Mouse (Mus musculus) olfactory bulb, adult 2 months (tissue): ENCODE results near the gene Fam216a.

Experiments
- CTCF ChIP-seq: fragments of 200-500 bp; IDR thresholded peaks from 2 replicates; pipeline ENCODE4 v1.5.1; 2012; ENCODE audit warnings: low read depth, mild to moderate bottlenecking, low read length, moderate library complexity; ENCODE audit not compliant: insufficient read depth
- POLR2A ChIP-seq: fragments of 200-500 bp; IDR thresholded peaks from 2 replicates; pipeline ENCODE4 v1.6.1; 2012; ENCODE audit warnings: mild to moderate bottlenecking, low read depth, low read length, moderate library complexity; ENCODE audit not compliant: insufficient read depth

DNA sequence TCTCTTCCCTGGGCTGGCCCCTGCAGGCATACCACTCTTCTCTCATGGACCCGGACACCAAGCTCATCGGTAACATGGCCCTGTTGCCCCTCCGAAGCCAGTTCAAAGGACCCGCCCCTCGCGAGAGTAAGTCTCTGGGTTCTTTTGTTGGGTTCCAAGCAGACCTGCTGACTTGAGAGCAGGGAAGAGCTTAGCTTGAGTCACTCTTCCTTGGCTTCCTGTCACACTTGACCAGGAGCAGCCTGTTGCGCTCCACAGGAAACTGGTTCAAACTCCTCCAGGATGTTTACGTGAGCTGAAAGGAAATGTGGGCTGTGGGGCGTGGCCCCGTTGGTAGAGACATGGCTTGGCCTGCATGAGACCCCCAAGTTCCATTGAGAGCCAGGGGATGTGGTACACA lies 24.6 kb upstream of the Fam216a start:
- no peak for TF ChIP-seq CTCF
- no peak for TF ChIP-seq POLR2A
